Mouse (Mus musculus) MEL (cell line): ENCODE results near the gene Zer1.
"Not testable (repeated sequence)": the region's sequence is repeated elsewhere in the genome, so short reads cannot be mapped to it uniquely, and the experiment has no call there.

ENCODE experiments used
- BHLHE40 ChIP-seq: IDR thresholded peaks from 2 replicates; pipeline ENCODE4 v1.6.1; 2012; ENCODE audit warnings: low read depth, mild to moderate bottlenecking, inconsistent platforms, low read length, improper control_type of control experiment, borderline replicate concordance
- CTCF ChIP-seq, 3 experiments: IDR thresholded peaks in 2 of 3; conservative IDR thresholded peaks in 1 of 3; 2 replicates each; pipeline ENCODE4 v1.5.1; 2011 to 2012; ENCODE audit warnings: low read length in 3 of 3, low read depth in 2 of 3, mild to moderate bottlenecking in 2 of 3, improper control_type of control experiment in 1 of 3, inconsistent platforms in 1 of 3, mixed read lengths in 1 of 3, moderate library complexity in 1 of 3; ENCODE audit not compliant: control insufficient read depth in 1 of 3, insufficient read depth in 1 of 3, poor library complexity in 1 of 3, severe bottlenecking in 1 of 3
- E2F4 ChIP-seq: IDR thresholded peaks from 2 replicates; pipeline ENCODE4 v1.6.1; 2011; ENCODE audit warnings: low read depth, low read length, improper control_type of control experiment, borderline replicate concordance
- ELF1 ChIP-seq: IDR thresholded peaks from 2 replicates; pipeline ENCODE4 v1.6.1; 2014; ENCODE audit warnings: low read depth, mild to moderate bottlenecking, inconsistent platforms, low read length, improper control_type of control experiment, moderate library complexity
- EP300 ChIP-seq, 2 experiments: IDR thresholded peaks; 2 replicates each; pipeline ENCODE4 v1.6.1; 2011; ENCODE audit warnings: improper control_type of control experiment in 2 of 2, low read length in 2 of 2, low read depth in 1 of 2, mild to moderate bottlenecking in 1 of 2
- GABPA ChIP-seq: IDR thresholded peaks from 2 replicates; pipeline ENCODE4 v1.6.1; 2012; ENCODE audit warnings: low read depth, mild to moderate bottlenecking, inconsistent platforms, low read length, improper control_type of control experiment, moderate library complexity
- MAFK ChIP-seq: IDR thresholded peaks from 2 replicates; pipeline ENCODE4 v1.6.1; 2011; ENCODE audit warnings: low read depth, mild to moderate bottlenecking, low read length, improper control_type of control experiment, borderline replicate concordance
- MAX ChIP-seq: IDR thresholded peaks from 2 replicates; pipeline ENCODE4 v1.6.1; 2011; ENCODE audit warnings: low read length, improper control_type of control experiment
- MAZ ChIP-seq: IDR thresholded peaks from 2 replicates; pipeline ENCODE4 v1.6.1; 2012; ENCODE audit warnings: low read depth, mild to moderate bottlenecking, inconsistent platforms, low read length, improper control_type of control experiment
- NRF1 ChIP-seq: IDR thresholded peaks from 2 replicates; pipeline ENCODE4 v1.6.1; 2014; ENCODE audit warnings: low read depth, mild to moderate bottlenecking, inconsistent platforms, low read length, improper control_type of control experiment, moderate library complexity; ENCODE audit not compliant: poor library complexity, insufficient read depth, severe bottlenecking
- POLR2AphosphoS5 ChIP-seq: IDR thresholded peaks from 2 replicates; pipeline ENCODE4 v1.6.1; 2012; ENCODE audit warnings: low read depth, borderline replicate concordance, mild to moderate bottlenecking, inconsistent platforms, low read length, moderate library complexity, mixed read lengths
- SMC3 ChIP-seq: IDR thresholded peaks from 2 replicates; pipeline ENCODE4 v1.6.1; 2011; ENCODE audit warnings: low read depth, low read length, improper control_type of control experiment
- USF2 ChIP-seq, 2 experiments: IDR thresholded peaks; 2 replicates each; pipeline ENCODE4 v1.6.1; 2011 to 2012; ENCODE audit warnings: improper control_type of control experiment in 2 of 2, low read length in 2 of 2, borderline replicate concordance in 1 of 2, inconsistent platforms in 1 of 2, low read depth in 1 of 2, mild to moderate bottlenecking in 1 of 2; ENCODE audit not compliant: insufficient read depth in 1 of 2

DNA sequence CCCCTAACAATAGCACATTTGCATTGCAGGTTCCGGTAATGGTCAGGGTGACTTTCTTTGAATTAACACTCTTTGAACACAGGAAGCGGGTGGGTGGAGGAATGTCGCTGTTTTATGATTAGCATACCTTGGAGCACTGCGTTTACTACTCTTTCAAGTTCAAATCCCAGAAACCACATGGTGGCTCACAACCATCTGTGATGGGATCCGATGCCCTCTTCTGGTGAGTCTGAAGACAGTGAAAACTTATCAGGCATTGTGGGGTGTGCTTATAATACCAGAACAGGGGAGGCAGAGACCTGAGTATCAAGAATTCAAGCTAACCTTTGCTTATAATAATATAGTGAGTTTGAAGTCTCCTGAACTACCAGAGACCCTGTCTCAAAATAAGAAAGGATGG is 6.9 kb upstream of the Zer1 start:
- not testable (repeated sequence) for TF ChIP-seq ELF1; MAFK; GABPA; BHLHE40; MAX; USF2 (IDR thresholded peaks at IDR 0.05; ENCODE audit: borderline replicate concordance in 1 of 2, insufficient read depth in 1 of 2, low read depth in 1 of 2, low read length in 2 of 2); EP300 (IDR thresholded peaks at IDR 0.05; ENCODE audit: low read depth in 1 of 2, low read length in 2 of 2); SMC3; E2F4; POLR2AphosphoS5; MAZ; NRF1
- peak in 1 of 3 experiments; percentile 22; a peak in 3 of 6 replicates for TF ChIP-seq CTCF (IDR thresholded peaks at IDR 0.05 in 2 of 3, conservative IDR thresholded peaks at IDR 0.05 in 1 of 3; ENCODE audit: control insufficient read depth in 1 of 3, insufficient read depth in 1 of 3, low read depth in 2 of 3, low read length in 3 of 3, poor library complexity in 1 of 3, severe bottlenecking in 1 of 3)
